Mouse (Mus musculus) intestine, embryonic 16.5 days (tissue): ENCODE measurements at regions not wholly inside any gene's neighbourhood (a gene's known extent, or its start where the extent isn't known, plus 50 kb on each side); places are given as distances from the start of the nearest gene placed in this dataset.
"Not testable (repeated sequence)": the region's sequence is repeated elsewhere in the genome, so short reads cannot be mapped to it uniquely, and the experiment has no call there.

ENCODE experiments used
- ATAC-seq: fragments of 200-750 bp; cut with Nextera tagmentation; 2 replicates; pipeline ENCODE4 v1.8.0; 2017; ENCODE audit warnings: moderate TSS enrichment, moderate library complexity
- H3K27ac ChIP-seq: fragments of 300-500 bp; sonication (generic); 2 replicates; pipeline ENCODE4 v1.5.1; 2014; ENCODE audit warnings: mild to moderate bottlenecking, low read length
- H3K27me3 ChIP-seq: fragments of 300-500 bp; sonication (generic); replicated peaks from 2 replicates; pipeline ENCODE4 v1.6.1; 2014; ENCODE audit warnings: low read length, control low read depth, mixed read lengths; ENCODE audit not compliant: control insufficient read depth, insufficient read depth
- H3K36me3 ChIP-seq: fragments of 300-500 bp; sonication (generic); 2 replicates; pipeline ENCODE4 v1.6.1; 2014; ENCODE audit warnings: low read length, control low read depth; ENCODE audit not compliant: control insufficient read depth, insufficient read depth
- H3K4me1 ChIP-seq: fragments of 300-500 bp; sonication (generic); 2 replicates; pipeline ENCODE4 v1.6.1; 2014; ENCODE audit warnings: low read length, control low read depth, mixed read lengths; ENCODE audit not compliant: control insufficient read depth, insufficient read depth
- H3K4me2 ChIP-seq: fragments of 300-500 bp; sonication (generic); 2 replicates; pipeline ENCODE4 v1.6.1; 2014; ENCODE audit warnings: low read depth, low read length, control low read depth
- H3K4me3 ChIP-seq: fragments of 300-500 bp; sonication (generic); 2 replicates; pipeline ENCODE4 v1.5.1; 2014; ENCODE audit warnings: mild to moderate bottlenecking, low read length
- H3K9ac ChIP-seq: fragments of 300-500 bp; sonication (generic); 2 replicates; pipeline ENCODE4 v1.6.1; 2014; ENCODE audit warnings: low read depth, low read length
- H3K9me3 ChIP-seq: fragments of 300-500 bp; sonication (generic); 2 replicates; pipeline ENCODE4 v1.6.1; 2016; ENCODE audit warnings: low read length, control low read depth; ENCODE audit not compliant: control insufficient read depth
- WGBS: fragments of 180-500 bp; shearing (Covaris S2); extraction: QIAGEN DNeasy Blood & Tissue Kit; methylation state at CpG from one replicate; pipeline ENCODE4 v1.1.7; 2014; 5-methylcytosine and 5-hydroxymethylcytosine counted together

DNA sequence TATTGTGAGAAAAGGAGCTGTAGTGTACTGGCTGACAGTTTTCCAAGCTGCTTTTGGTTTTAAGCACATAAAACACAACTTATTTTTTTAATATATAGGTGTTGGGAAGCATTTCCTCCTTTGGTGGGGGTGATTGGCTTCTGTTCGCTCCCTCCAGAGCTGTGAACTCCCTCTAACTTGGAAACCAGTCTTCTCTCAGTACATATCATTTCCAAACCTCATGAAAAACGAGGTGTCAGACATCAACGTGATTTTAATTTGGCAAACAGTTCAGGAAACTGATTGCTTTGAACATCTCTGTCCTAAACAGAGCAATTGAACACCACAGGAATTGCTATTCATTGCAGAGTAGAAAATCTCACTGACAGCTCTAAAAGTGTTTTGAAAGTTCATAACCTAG, 238.6 kb downstream of the Adgrg6 start:
- H3K4me2 ChIP-seq, result no peak overlapping the region
- no peaks in the 10 kb centered on the region for H3K36me3 ChIP-seq
- WGBS, result 58% methylated on average over 3 of the region's 3 CpGs
- no peak overlapping the region for H3K4me3 ChIP-seq
- no peaks in the 10 kb centered on the region for H3K9me3 ChIP-seq
- no peak overlapping the region for H3K9ac ChIP-seq
- H3K27ac ChIP-seq, result no peak overlapping the region
- no peak for ATAC-seq
- H3K27me3 ChIP-seq, result no peaks in the 10 kb centered on the region
- H3K4me1 ChIP-seq, result no peaks in the 10 kb centered on the region

DNA sequence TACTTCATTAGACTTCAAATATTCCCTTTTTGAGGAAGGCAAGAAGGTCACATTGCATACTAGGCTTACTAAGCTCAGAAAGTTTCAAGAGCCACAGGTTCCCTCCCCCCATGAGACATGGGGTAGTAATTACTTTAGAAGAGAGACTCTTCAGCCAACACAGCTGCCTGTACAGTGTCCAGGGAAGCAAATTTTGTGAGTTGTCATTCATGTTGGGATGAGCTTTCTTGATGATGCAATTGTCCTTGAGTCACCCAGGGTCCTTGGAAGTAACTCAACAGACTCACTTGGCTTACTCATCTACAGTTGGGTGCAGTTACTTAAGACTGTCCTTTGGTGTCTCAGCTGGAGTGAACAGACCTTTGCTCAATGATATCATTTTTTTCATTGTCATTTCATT, 242.0 kb downstream of the Adgrg6 start:
- Histone ChIP-seq H3K4me3 (no peak overlapping the region), H3K9me3 (no peaks in the 10 kb centered on the region), H3K4me2 (no peak overlapping the region), H3K9ac (no peak overlapping the region), H3K36me3 (no peaks in the 10 kb centered on the region), H3K4me1 (no peaks in the 10 kb centered on the region), H3K27ac (no peak overlapping the region), H3K27me3 (no peaks in the 10 kb centered on the region)
- ATAC-seq, result no peak

DNA sequence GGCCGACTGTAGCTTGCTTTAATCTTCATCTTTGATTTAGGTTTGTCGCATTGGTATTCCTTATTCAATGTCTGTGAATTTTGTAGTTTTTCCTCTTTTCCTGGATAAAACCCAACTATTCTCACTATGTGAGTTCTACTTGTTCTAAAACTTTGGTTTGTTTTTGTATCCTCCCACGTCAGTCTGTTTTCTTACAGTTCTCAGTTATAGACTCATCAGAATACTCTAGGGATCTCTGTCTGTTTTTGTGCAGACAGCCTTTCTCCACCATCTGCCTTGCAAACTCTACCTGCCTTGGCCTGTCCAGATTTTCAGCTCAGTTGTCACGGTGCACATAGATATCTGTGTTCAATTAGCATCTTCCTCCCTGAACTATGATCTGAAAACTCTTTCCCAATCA, 249.3 kb downstream of the Adgrg6 start:
- H3K4me1 ChIP-seq, result no peaks in the 10 kb centered on the region
- no peak overlapping the region for H3K9ac ChIP-seq
- H3K36me3 ChIP-seq, result no peaks in the 10 kb centered on the region
- no peaks in the 10 kb centered on the region for H3K9me3 ChIP-seq
- WGBS, result 88% methylated on average over 4 of the region's 4 CpGs
- no peak overlapping the region for H3K4me2 ChIP-seq
- ATAC-seq, result no peak
- no peak overlapping the region for H3K4me3 ChIP-seq
- no peak overlapping the region for H3K27ac ChIP-seq
- H3K27me3 ChIP-seq, result no peaks in the 10 kb centered on the region

DNA sequence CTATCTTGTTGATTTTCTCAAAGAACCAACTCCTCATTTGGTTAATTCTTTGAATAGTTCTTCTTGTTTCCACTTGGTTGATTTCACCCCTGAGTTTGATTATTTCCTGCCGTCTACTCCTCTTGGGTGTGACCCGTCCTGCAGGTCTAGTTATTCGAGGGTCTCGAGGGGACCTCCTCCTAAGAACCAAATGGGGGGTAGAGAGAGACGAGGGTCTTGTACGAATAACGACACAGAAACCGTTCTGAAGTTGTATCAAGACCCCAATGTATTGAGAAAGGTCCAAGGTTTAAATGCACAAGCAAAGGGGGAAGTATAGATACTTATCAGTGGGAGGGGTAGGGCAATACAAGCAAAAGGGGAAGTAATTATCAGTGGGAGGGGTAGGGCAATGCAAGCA, 252.8 kb downstream of the Adgrg6 start:
- WGBS, result 90% methylated on average over 8 of the region's 8 CpGs
- not testable (repeated sequence) for H3K4me3 ChIP-seq, ATAC-seq, H3K9ac ChIP-seq, H3K27ac ChIP-seq, H3K9me3 ChIP-seq, H3K36me3 ChIP-seq, H3K27me3 ChIP-seq, H3K4me1 ChIP-seq, H3K4me2 ChIP-seq

DNA sequence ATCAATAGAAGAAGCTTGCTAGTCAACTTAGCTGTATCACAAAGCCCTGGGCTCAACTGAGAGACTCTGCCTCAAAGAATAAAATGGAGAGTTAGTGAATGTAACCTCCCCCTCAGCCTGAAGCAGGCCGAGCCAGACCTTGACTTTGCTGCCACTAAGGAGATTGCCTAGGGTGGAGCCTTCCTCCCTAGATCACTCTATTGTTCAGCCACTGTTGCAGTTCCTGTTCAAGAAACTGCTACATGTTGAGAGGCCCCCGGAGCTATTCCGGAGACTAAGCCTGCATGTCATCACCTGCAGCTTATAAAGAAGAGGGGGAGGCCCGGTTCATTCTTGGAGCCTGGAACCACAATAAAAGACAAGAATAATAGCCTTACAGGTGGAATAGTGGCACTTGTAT, 257.9 kb downstream of the Adgrg6 start:
- Histone ChIP-seq H3K27ac (no peak overlapping the region), H3K4me3 (no peak overlapping the region), H3K9ac (no peak overlapping the region), H3K4me2 (no peak overlapping the region), H3K9me3 (no peaks in the 10 kb centered on the region), H3K36me3 (no peaks in the 10 kb centered on the region), H3K4me1 (no peaks in the 10 kb centered on the region), H3K27me3 (no peaks in the 10 kb centered on the region)
- ATAC-seq, result no peak
- 86% methylated on average over 4 of the region's 4 CpGs for WGBS

DNA sequence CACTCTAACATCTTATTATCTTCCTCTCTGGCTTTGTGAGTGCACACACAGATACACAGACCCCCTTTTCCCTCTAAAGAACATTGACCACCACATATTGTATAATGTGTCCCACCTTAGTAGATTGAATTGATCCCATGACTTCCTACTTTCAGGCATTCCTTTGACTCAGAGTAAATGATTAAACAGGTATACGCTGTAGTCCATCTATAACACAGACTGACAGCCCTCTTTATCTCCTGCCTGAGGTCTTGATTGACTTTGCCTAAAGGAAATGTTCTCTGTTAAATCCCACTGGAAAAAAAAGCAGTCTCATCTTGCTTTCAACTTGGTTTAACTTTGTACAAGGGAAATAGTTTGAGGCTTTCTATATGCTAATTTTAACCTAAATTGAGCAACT, 268.8 kb downstream of the Adgrg6 start:
- Histone ChIP-seq H3K27ac (no peak overlapping the region), H3K4me3 (no peak overlapping the region)
- 59% methylated on average over 1 of the region's 1 CpGs for WGBS

DNA sequence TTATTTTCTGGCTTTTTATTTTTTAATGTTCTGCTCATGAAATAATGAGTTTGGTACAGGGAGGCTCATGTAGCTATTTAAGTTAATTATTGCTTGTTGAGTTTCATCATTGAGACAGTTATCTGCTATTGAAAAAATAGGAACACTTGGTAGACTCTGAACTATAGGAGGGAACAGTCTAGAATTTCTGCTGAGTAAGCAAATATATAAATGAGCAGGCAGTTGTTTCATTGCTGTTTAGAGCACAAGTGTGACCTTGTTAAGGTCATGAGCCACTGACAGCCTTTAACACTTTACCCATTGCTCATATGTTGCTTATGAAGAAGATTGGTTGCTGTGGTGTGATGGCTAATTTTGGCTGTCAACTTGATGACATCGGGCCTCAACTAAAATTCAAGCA, 270.0 kb downstream of the Adgrg6 start:
- H3K4me3 ChIP-seq, result no peak overlapping the region
- no peak overlapping the region for H3K4me2 ChIP-seq
- no peaks in the 10 kb centered on the region for H3K9me3 ChIP-seq
- peak; percentile 26; the same call in 1 of the 2 replicates for ATAC-seq
- no peaks in the 10 kb centered on the region for H3K27me3 ChIP-seq
- H3K9ac ChIP-seq, result no peak overlapping the region
- no peaks in the 10 kb centered on the region for H3K36me3 ChIP-seq
- no peak overlapping the region for H3K27ac ChIP-seq
- WGBS, result 95% methylated on average over 1 of the region's 1 CpGs
- no peaks in the 10 kb centered on the region for H3K4me1 ChIP-seq

More for the DNA sequence above, 268.8 kb downstream of the Adgrg6 start:
- Histone ChIP-seq H3K4me1 (no peaks in the 10 kb centered on the region), H3K36me3 (no peaks in the 10 kb centered on the region), H3K27me3 (no peaks in the 10 kb centered on the region), H3K4me2 (no peak overlapping the region), H3K9me3 (no peaks in the 10 kb centered on the region), H3K9ac (no peak overlapping the region)
- ATAC-seq, result peak; percentile 79

DNA sequence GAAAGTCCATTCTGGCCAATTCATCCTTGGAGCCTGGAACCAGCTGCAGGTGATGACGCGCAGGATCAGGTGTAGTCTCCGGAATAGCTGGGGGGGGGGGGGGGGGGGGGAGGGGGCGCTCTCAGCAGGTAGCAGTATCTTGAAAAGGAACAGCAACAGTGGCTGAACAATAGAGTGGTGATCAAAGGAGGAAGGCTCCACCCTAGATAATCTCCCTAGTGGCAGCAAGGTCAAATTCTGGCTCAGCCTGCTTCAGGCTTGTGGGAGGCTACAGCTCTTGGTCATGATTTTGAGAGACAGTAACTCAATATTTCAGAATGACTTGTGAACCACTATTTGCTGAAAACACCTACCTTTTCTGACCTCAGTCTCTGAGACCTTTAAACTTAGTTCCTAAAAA, 275.5 kb downstream of the Adgrg6 start:
- Histone ChIP-seq H3K27me3 (no peaks in the 10 kb centered on the region), H3K4me3 (no peak overlapping the region), H3K9ac (no peak overlapping the region), H3K4me2 (no peak overlapping the region), H3K27ac (no peak overlapping the region), H3K4me1 (no peaks in the 10 kb centered on the region), H3K9me3 (no peaks in the 10 kb centered on the region), H3K36me3 (no peaks in the 10 kb centered on the region)
- 51% methylated on average over 3 of the region's 4 CpGs for WGBS
- no peak for ATAC-seq

DNA sequence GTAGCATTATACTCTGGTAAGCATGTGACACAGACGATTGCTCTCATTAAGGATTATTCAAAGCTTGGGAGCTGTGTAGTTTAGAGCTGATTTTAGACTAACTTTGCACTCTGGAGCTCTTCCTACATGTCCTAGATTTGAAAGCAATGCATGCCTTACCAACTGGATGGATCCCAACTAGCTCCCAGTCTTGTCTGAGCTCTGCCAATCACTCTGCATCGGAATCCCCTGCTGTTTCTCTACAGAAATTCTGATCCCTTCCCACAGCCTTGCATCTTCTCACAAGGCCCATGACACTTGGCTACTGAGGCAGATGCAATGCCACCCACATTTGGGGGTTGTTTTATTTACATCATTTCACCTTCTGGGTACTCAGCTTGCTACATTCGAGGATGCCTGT, 277.8 kb downstream of the Adgrg6 start:
- Histone ChIP-seq H3K4me2 (no peak overlapping the region), H3K36me3 (no peaks in the 10 kb centered on the region), H3K9ac (no peak overlapping the region), H3K27ac (no peak overlapping the region), H3K9me3 (no peaks in the 10 kb centered on the region), H3K4me1 (no peaks in the 10 kb centered on the region), H3K27me3 (no peaks in the 10 kb centered on the region), H3K4me3 (no peak overlapping the region)
- WGBS, result 87% methylated on average over 3 of the region's 3 CpGs
- no peak for ATAC-seq

DNA sequence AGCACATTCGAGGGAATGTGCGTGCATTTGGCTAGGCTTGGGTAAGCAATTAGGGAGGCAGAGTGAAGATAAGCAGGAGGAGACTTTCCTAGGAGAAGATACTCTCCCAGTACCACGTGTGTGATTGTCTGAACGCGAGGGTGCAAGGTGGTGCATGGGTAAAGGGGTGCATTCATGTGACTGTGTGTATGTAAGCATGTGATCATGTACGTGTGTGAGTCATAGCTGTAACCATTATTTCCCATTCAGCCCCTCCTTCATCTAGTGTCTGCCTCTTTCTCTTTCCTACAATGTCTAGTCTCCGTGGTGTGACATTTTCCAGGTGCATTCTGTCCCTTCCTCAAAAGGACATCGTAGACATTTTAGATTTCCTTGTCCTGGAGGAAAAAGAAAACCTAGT, 273.8 kb downstream of the Hivep2 start:
- no peaks in the 10 kb centered on the region for H3K4me1 ChIP-seq
- no peaks in the 10 kb centered on the region for H3K9me3 ChIP-seq
- no peak overlapping the region for H3K4me2 ChIP-seq
- WGBS, result 82% methylated on average over 8 of the region's 8 CpGs
- H3K36me3 ChIP-seq, result no peaks in the 10 kb centered on the region
- no peak for ATAC-seq
- H3K9ac ChIP-seq, result no peak overlapping the region
- no peak overlapping the region for H3K4me3 ChIP-seq
- H3K27ac ChIP-seq, result no peak overlapping the region
- no peaks in the 10 kb centered on the region for H3K27me3 ChIP-seq
